Mouse (Mus musculus) adrenal gland, adult 8-10 months (tissue): Measurements from ENCODE around the gene 1700061G19Rik. TPM values are rescaled to one million over a fixed set of nuclear protein-coding genes. Genes with fewer than 3 reads are reported as not detected.

ENCODE experiments used
- DNase-seq: peaks from one replicate; pipeline ENCODE4 v3.0.0; 2022
- total RNA-seq, 4 experiments: library from RNA; stranded (reverse); gene quantifications; 2 replicates each; pipeline ENCODE4 v1.2.4; 2022

The 1700061G19Rik gene
- total RNA-seq, 4 experiments from 2014 or later, result 0.34 to 1.7 (median 1.3) TPM

- DNase-seq, result no peak
Observed at GRCm38 (mm10) chr17:56929530-56929929, 54.3 kb downstream of the 1700061G19Rik start.

- peak; percentile 27 for DNase-seq
Observed at GRCm38 (mm10) chr17:56930026-56930425, 54.7 kb downstream of the 1700061G19Rik start.

- DNase-seq, result no peak
Observed at GRCm38 (mm10) chr17:56933395-56933794, 58.1 kb downstream of the 1700061G19Rik start.

- DNase-seq, result no peak
Observed at GRCm38 (mm10) chr17:56934545-56935330, 59.5 kb downstream of the 1700061G19Rik start.

- DNase-seq, result peak; percentile 96
Observed at GRCm38 (mm10) chr17:56935363-56936131, 60.3 kb downstream of the 1700061G19Rik start, which contains the start of gene Mllt1. TSS of gene Mllt1 (minus strand) at chr17:56935415.

GRCm38 (mm10) chr17:56936731-56937130, 61.5 kb downstream of the 1700061G19Rik start:
- DNase-seq, result no peak

Other genes starting within 250 kb of the 1700061G19Rik start
- 100 to 1,000 TPM; 574 to 853 (median 690) TPM for gene Lonp1, start 248.6 kb upstream of the 1700061G19Rik start, total RNA-seq
- gene Catsperd, start 247.3 kb upstream of the 1700061G19Rik start, total RNA-seq, result 1 to 10 TPM; 3.2 to 4.5 (median 3.4) TPM
- gene Ranbp3, start 202.2 kb upstream of the 1700061G19Rik start, total RNA-seq, result 10 to 100 TPM; 80.2 to 92.3 (median 84.3) TPM
- 100 to 1,000 TPM; 176 to 281 (median 205) TPM for gene Ndufa11, start 157.7 kb upstream of the 1700061G19Rik start, total RNA-seq
- gene Vmac, start 157.5 kb upstream of the 1700061G19Rik start, total RNA-seq, result 10 to 100 TPM; 31.6 to 47.2 (median 41.6) TPM
- gene Nrtn, start 117.9 kb upstream of the 1700061G19Rik start, total RNA-seq, result 1 to 10 TPM; 3.6 to 5.6 (median 4.9) TPM
- gene Dus3l, start 110.7 kb upstream of the 1700061G19Rik start, total RNA-seq, result 10 to 100 TPM; 37.4 to 58.6 (median 47.0) TPM
- 1 to 10 TPM in 1 of 4 experiments, under 1 TPM in 3; 0.28 to 1.4 (median 0.53) TPM for gene Prr22, start 105.2 kb upstream of the 1700061G19Rik start, total RNA-seq
- gene Rfx2, start 44.5 kb upstream of the 1700061G19Rik start, total RNA-seq, result 1 to 10 TPM; 5.5 to 9.5 (median 6.8) TPM
- under 1 TPM in 3 of 4 experiments, not detected in 1; 0.22 to 0.40 (median 0.23) TPM for gene Acsbg2, start 1.0 kb upstream of the 1700061G19Rik start, total RNA-seq
- gene Mllt1, start 59.9 kb downstream of the 1700061G19Rik start, total RNA-seq, result 10 to 100 TPM; 29.0 to 38.7 (median 36.0) TPM
- gene Acer1, start 106.6 kb downstream of the 1700061G19Rik start, total RNA-seq, result under 1 TPM in 2 of 4 experiments, not detected in 2; 0.20 to 0.24 TPM
- gene Clpp, start 114.8 kb downstream of the 1700061G19Rik start, total RNA-seq, result 100 to 1,000 TPM; 112 to 127 (median 116) TPM
- 10 to 100 TPM; 69.8 to 87.3 (median 77.2) TPM for gene Alkbh7, start 121.9 kb downstream of the 1700061G19Rik start, total RNA-seq
- gene Pspn, start 124.5 kb downstream of the 1700061G19Rik start, total RNA-seq, result 1 to 10 TPM in 2 of 4 experiments, not detected in 2; 2.1 to 2.8 TPM
- 10 to 100 TPM; 45.6 to 68.2 (median 54.2) TPM for gene Gtf2f1, start 135.8 kb downstream of the 1700061G19Rik start, total RNA-seq
- under 1 TPM; 0.29 to 0.80 (median 0.45) TPM for gene Gm17949, start 136.0 kb downstream of the 1700061G19Rik start, total RNA-seq
- 100 to 1,000 TPM in 2 of 4 experiments, 10 to 100 TPM in 2; 92.3 to 122 (median 102) TPM for gene Khsrp, start 156.0 kb downstream of the 1700061G19Rik start, total RNA-seq
- gene Slc25a41, start 166.2 kb downstream of the 1700061G19Rik start, total RNA-seq, result under 1 TPM in 1 of 4 experiments, not detected in 3; 0.38 TPM
- 1 to 10 TPM in 3 of 4 experiments, under 1 TPM in 1; 0.70 to 4.4 (median 2.2) TPM for gene Crb3, start 183.6 kb downstream of the 1700061G19Rik start, total RNA-seq
- 100 to 1,000 TPM in 2 of 4 experiments, 10 to 100 TPM in 2; 66.5 to 128 (median 97.6) TPM for gene Slc25a23, start 184.4 kb downstream of the 1700061G19Rik start, total RNA-seq
- gene Dennd1c, start 203.0 kb downstream of the 1700061G19Rik start, total RNA-seq, result 1 to 10 TPM; 1.5 to 4.3 (median 2.5) TPM
- 1 to 10 TPM; 4.4 to 6.8 (median 6.6) TPM for gene Tubb4a, start 212.3 kb downstream of the 1700061G19Rik start, total RNA-seq
- gene Tnfsf9, start 229.8 kb downstream of the 1700061G19Rik start, total RNA-seq, result under 1 TPM in 3 of 4 experiments, not detected in 1; 0.21 to 0.30 (median 0.26) TPM